Mouse (Mus musculus): ENCODE data around the gene Ifrd1. TPM values are rescaled to one million over a fixed set of nuclear protein-coding genes. Genes with fewer than 3 reads are reported as not detected.

Gene Ifrd1
- polyA plus RNA-seq, 1 experiment from 2014 or later = 182 TPM

- Histone ChIP-seq H3K36me3 (ENCODE audit: control insufficient read depth, insufficient read depth) (no peaks in the 10 kb centered on the region), H3K4me1 (replicated peaks; ENCODE audit: control insufficient read depth, insufficient read depth, low read length) (0 out of 2 replicates have a peak, but pooled peaks cover 2% of the 10 kb centered on the region), H3K9ac (replicated peaks; ENCODE audit: low read depth, low read length) (no peak overlapping the region), H3K27me3 (replicated peaks; ENCODE audit: control insufficient read depth, insufficient read depth, low read length) (no peaks in the 10 kb centered on the region), H3K4me3 (replicated peaks; ENCODE audit: low read length) (no peak overlapping the region), H3K9me3 (ENCODE audit: control insufficient read depth, low read length) (no peaks in the 10 kb centered on the region), H3K27ac (ENCODE audit: low read length) (no peak overlapping the region), H3K4me2 (ENCODE audit: low read length) (no peak overlapping the region)
- WGBS = 84% methylated on average over 4 of the region's 4 CpGs
- no peak for ATAC-seq
These were observed 920 bp downstream of the Ifrd1 start for GRCm38 (mm10) chr12:40247384-40247783.

DNA sequence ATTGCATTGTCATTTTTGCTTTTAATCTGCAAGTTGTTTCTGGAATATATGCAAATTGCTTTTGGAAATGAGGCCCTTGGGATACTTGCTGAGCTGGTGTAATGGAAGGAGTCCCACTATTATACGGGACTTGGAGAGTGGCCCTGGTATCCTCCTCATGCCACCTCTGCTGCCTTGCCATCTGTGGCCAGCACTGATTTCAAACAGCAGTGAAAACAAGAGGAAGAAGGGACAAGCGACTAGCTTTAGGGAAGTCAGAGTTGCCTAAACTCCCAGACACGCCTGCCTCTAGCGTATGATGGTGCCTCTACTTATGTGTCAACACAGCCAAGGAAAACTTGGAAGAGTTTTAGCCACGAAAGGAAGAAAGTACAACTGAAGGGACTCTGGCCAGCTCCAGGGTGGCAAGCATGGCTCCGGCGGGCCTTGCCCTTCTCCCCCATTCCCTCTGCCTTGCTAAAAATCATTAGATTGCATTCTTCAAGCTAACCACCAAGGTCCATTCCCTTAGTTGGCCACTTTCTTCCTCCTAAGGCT lies 2.8 kb downstream of the Ifrd1 start:
- no peak overlapping the region for H3K27ac ChIP-seq (ENCODE audit: low read length)
- H3K27me3 ChIP-seq (replicated peaks; ENCODE audit: control insufficient read depth, insufficient read depth, low read length) = no peaks in the 10 kb centered on the region
- H3K4me3 ChIP-seq (replicated peaks; ENCODE audit: low read length) = no peak overlapping the region
- 0 out of 2 replicates have a peak, but pooled peaks cover 2% of the 10 kb centered on the region for H3K4me1 ChIP-seq (replicated peaks; ENCODE audit: control insufficient read depth, insufficient read depth, low read length)
- no peak for ATAC-seq
- no peaks in the 10 kb centered on the region for H3K9me3 ChIP-seq (ENCODE audit: control insufficient read depth, low read length)
- no peaks in the 10 kb centered on the region for H3K36me3 ChIP-seq (ENCODE audit: control insufficient read depth, insufficient read depth)
- no peak overlapping the region for H3K9ac ChIP-seq (replicated peaks; ENCODE audit: low read depth, low read length)
- no peak overlapping the region for H3K4me2 ChIP-seq (ENCODE audit: low read length)
- whole genome bisulfite sequencing = 94% methylated on average over 7 of the region's 7 CpGs

DNA sequence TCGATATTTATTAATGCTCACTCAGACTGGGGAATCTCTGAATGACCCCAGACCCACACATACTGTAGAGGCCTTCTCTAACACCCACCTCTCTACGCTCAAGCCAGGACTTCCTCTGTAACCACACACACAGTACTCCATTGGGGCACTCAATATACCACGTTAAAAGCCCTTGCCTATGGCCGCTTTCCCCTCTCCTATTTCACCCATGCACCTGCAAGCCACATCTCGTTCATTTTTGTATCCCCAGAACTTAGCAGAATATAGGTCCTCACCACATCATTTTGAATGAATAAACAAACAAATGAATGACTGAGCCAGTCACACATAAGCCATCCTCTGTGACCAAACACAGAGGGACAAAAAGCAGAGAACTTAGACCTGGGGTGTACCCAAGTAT lies 3.4 kb downstream of the Ifrd1 start:
- no peak for ATAC-seq
- Histone ChIP-seq H3K4me1 (replicated peaks; ENCODE audit: control insufficient read depth, insufficient read depth, low read length) (0 out of 2 replicates have a peak, but pooled peaks cover 2% of the 10 kb centered on the region), H3K9ac (replicated peaks; ENCODE audit: low read depth, low read length) (no peak overlapping the region), H3K9me3 (ENCODE audit: control insufficient read depth, low read length) (no peaks in the 10 kb centered on the region), H3K4me3 (replicated peaks; ENCODE audit: low read length) (no peak overlapping the region), H3K36me3 (ENCODE audit: control insufficient read depth, insufficient read depth) (no peaks in the 10 kb centered on the region), H3K4me2 (ENCODE audit: low read length) (no peak overlapping the region), H3K27me3 (replicated peaks; ENCODE audit: control insufficient read depth, insufficient read depth, low read length) (no peaks in the 10 kb centered on the region), H3K27ac (ENCODE audit: low read length) (no peak overlapping the region)
- WGBS = 90% methylated on average over 5 of the region's 5 CpGs

DNA sequence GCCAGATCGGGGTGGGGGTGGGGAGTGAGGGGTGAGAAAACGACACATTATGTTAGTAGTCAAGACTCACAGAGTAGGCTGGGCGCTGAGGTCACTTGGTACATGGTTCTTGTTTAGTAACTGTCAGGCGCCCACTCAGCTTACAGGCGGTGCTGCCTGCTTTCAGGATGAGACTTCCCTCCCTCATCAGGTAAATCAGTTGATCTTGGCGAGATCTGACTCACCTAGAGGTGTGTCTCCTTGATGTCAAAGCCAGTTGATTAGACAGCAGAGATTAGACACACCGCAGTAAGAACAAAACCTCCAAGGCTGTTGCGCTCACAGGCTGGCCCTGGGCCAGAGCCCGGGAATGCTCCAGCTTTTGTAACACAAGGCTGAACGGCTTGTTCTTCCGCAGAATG lies 4.5 kb downstream of the Ifrd1 start:
- H3K36me3 ChIP-seq (ENCODE audit: control insufficient read depth, insufficient read depth) = no peaks in the 10 kb centered on the region
- no peaks in the 10 kb centered on the region for H3K9me3 ChIP-seq (ENCODE audit: control insufficient read depth, low read length)
- no peak overlapping the region for H3K9ac ChIP-seq (replicated peaks; ENCODE audit: low read depth, low read length)
- no peak overlapping the region for H3K4me3 ChIP-seq (replicated peaks; ENCODE audit: low read length)
- no peak overlapping the region for H3K27ac ChIP-seq (ENCODE audit: low read length)
- ATAC-seq = peak; percentile 61
- peak overlapping the region; percentile 30; the same call in 1 of the 2 replicates for H3K4me2 ChIP-seq (ENCODE audit: low read length)
- H3K4me1 ChIP-seq (replicated peaks; ENCODE audit: control insufficient read depth, insufficient read depth, low read length) = 0 out of 2 replicates have a peak, but pooled peaks cover 2% of the 10 kb centered on the region
- WGBS = 27% methylated on average over 11 of the region's 11 CpGs
- H3K27me3 ChIP-seq (replicated peaks; ENCODE audit: control insufficient read depth, insufficient read depth, low read length) = no peaks in the 10 kb centered on the region

DNA sequence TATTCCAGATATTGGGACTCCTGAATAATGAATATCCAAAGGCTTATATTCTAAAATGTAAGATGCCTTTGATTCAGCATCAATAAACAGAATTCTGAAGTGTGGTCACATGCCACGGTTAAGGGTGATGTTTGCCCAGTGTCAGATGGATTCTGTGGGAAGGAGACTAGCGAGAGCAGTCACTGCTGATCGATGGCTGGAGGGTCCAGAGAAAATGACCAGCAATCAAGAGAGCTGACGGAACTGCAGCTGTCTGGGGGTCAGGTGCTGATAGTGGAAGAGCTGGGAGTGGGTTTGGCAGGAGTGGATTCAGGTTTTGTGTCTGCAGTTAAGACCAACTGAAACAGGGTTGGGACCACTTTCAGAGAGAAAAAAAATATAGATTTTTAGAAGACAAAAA lies 5.1 kb downstream of the Ifrd1 start:
- 0 out of 2 replicates have a peak, but pooled peaks cover 2% of the 10 kb centered on the region for H3K4me1 ChIP-seq (replicated peaks; ENCODE audit: control insufficient read depth, insufficient read depth, low read length)
- no peaks in the 10 kb centered on the region for H3K36me3 ChIP-seq (ENCODE audit: control insufficient read depth, insufficient read depth)
- WGBS = 84% methylated on average over 4 of the region's 4 CpGs
- no peaks in the 10 kb centered on the region for H3K27me3 ChIP-seq (replicated peaks; ENCODE audit: control insufficient read depth, insufficient read depth, low read length)
- H3K27ac ChIP-seq (ENCODE audit: low read length) = no peak overlapping the region
- H3K9ac ChIP-seq (replicated peaks; ENCODE audit: low read depth, low read length) = no peak overlapping the region
- no peak for ATAC-seq
- no peak overlapping the region for H3K4me3 ChIP-seq (replicated peaks; ENCODE audit: low read length)
- H3K9me3 ChIP-seq (ENCODE audit: control insufficient read depth, low read length) = no peaks in the 10 kb centered on the region
- no peak overlapping the region for H3K4me2 ChIP-seq (ENCODE audit: low read length)

- ATAC-seq = no peak
- no peaks in the 10 kb centered on the region for H3K27me3 ChIP-seq (replicated peaks; ENCODE audit: control insufficient read depth, insufficient read depth, low read length)
- whole genome bisulfite sequencing = 95% methylated on average over 7 of the region's 7 CpGs
These were observed 9.1 kb downstream of the Ifrd1 start for GRCm38 (mm10) chr12:40239161-40239560.

DNA sequence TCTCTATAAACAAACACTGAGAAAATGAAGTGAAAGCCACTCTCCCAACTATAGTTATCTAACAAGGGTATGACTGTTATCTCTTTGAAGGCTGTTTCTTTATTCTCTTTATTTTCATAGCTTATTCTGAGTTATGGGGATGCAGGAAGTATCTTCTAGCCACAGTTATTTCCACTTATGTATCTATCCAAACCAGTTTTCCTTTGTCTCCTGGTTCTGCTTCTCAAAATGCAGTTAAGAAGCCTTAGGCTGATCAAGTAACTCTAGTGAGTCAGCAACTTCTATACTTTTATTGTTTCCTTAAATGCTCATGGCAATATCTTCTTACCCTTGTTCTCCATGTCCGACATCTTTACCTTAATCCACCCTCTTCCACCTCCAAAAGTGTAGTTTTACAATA lies 16.1 kb downstream of the Ifrd1 start:
- no peaks in the 10 kb centered on the region for H3K27me3 ChIP-seq (replicated peaks; ENCODE audit: control insufficient read depth, insufficient read depth, low read length)
- no peaks in the 10 kb centered on the region for H3K9me3 ChIP-seq (ENCODE audit: control insufficient read depth, low read length)
- H3K4me1 ChIP-seq (replicated peaks; ENCODE audit: control insufficient read depth, insufficient read depth, low read length) = no peaks in the 10 kb centered on the region
- H3K27ac ChIP-seq (ENCODE audit: low read length) = no peak overlapping the region
- H3K4me3 ChIP-seq (replicated peaks; ENCODE audit: low read length) = no peak overlapping the region
- no peak for ATAC-seq
- H3K4me2 ChIP-seq (ENCODE audit: low read length) = no peak overlapping the region
- H3K36me3 ChIP-seq (ENCODE audit: control insufficient read depth, insufficient read depth) = no peaks in the 10 kb centered on the region
- H3K9ac ChIP-seq (replicated peaks; ENCODE audit: low read depth, low read length) = no peak overlapping the region
- 93% methylated on average over 1 of the region's 1 CpGs for WGBS

More at GRCm38 (mm10) chr12:40239161-40239560, 9.1 kb downstream of the Ifrd1 start:
- Histone ChIP-seq H3K4me2 (ENCODE audit: low read length) (no peak overlapping the region), H3K9ac (replicated peaks; ENCODE audit: low read depth, low read length) (no peak overlapping the region), H3K4me3 (replicated peaks; ENCODE audit: low read length) (no peak overlapping the region), H3K4me1 (replicated peaks; ENCODE audit: control insufficient read depth, insufficient read depth, low read length) (0 out of 2 replicates have a peak, but pooled peaks cover under 1% of the 10 kb centered on the region), H3K36me3 (ENCODE audit: control insufficient read depth, insufficient read depth) (no peaks in the 10 kb centered on the region), H3K27ac (ENCODE audit: low read length) (no peak overlapping the region), H3K9me3 (ENCODE audit: control insufficient read depth, low read length) (no peaks in the 10 kb centered on the region)

- Histone ChIP-seq H3K9me3 (ENCODE audit: control insufficient read depth, low read length) (no peaks in the 10 kb centered on the region), H3K36me3 (ENCODE audit: control insufficient read depth, insufficient read depth) (no peaks in the 10 kb centered on the region), H3K4me2 (ENCODE audit: low read length) (no peak overlapping the region), H3K27ac (ENCODE audit: low read length) (no peak overlapping the region), H3K4me1 (replicated peaks; ENCODE audit: control insufficient read depth, insufficient read depth, low read length) (no peaks in the 10 kb centered on the region), H3K4me3 (replicated peaks; ENCODE audit: low read length) (no peak overlapping the region), H3K27me3 (replicated peaks; ENCODE audit: control insufficient read depth, insufficient read depth, low read length) (no peaks in the 10 kb centered on the region), H3K9ac (replicated peaks; ENCODE audit: low read depth, low read length) (no peak overlapping the region)
- 89% methylated on average over 2 of the region's 2 CpGs for WGBS
- no peak for ATAC-seq
These were observed 16.7 kb downstream of the Ifrd1 start for GRCm38 (mm10) chr12:40231632-40232031.

- Histone ChIP-seq H3K27me3 (replicated peaks; ENCODE audit: control insufficient read depth, insufficient read depth, low read length) (no peaks in the 10 kb centered on the region), H3K36me3 (ENCODE audit: control insufficient read depth, insufficient read depth) (no peaks in the 10 kb centered on the region), H3K4me3 (replicated peaks; ENCODE audit: low read length) (no peak overlapping the region), H3K4me2 (ENCODE audit: low read length) (no peak overlapping the region), H3K4me1 (replicated peaks; ENCODE audit: control insufficient read depth, insufficient read depth, low read length) (peaks cover 20% of the 10 kb centered on the region), H3K9ac (replicated peaks; ENCODE audit: low read depth, low read length) (no peak overlapping the region), H3K9me3 (ENCODE audit: control insufficient read depth, low read length) (no peaks in the 10 kb centered on the region), H3K27ac (ENCODE audit: low read length) (no peak overlapping the region)
- WGBS = 96% methylated on average over 9 of the region's 9 CpGs
- no peak for ATAC-seq
These were observed 24.0 kb downstream of the Ifrd1 start for GRCm38 (mm10) chr12:40224171-40224880.

Measured in forebrain, embryonic 16.5 days (tissue).